Mouse (Mus musculus): Measurements from ENCODE around the gene Polr1e. TPM values are rescaled to one million over a fixed set of nuclear protein-coding genes. Genes with fewer than 3 reads are reported as not detected.
"Not testable (repeated sequence)": the region's sequence is repeated elsewhere in the genome, so short reads cannot be mapped to it uniquely, and the experiment has no call there.

Gene Polr1e
- polyA plus RNA-seq, 1 experiment from 2014 or later, result 13.7 TPM

GRCm38 (mm10) chr4:45073544-45073943 is 55.2 kb downstream of the Polr1e start:
- no peaks in the 10 kb centered on the region for H3K4me1 ChIP-seq (replicated peaks; ENCODE audit: control insufficient read depth, insufficient read depth, low read length)
- H3K36me3 ChIP-seq (ENCODE audit: control insufficient read depth, insufficient read depth), result no peaks in the 10 kb centered on the region
- no peak for ATAC-seq
- no peak for TF ChIP-seq CTCF (IDR thresholded peaks at IDR 0.05; ENCODE audit: low read depth)
- 85% methylated on average over 6 of the region's 6 CpGs for WGBS
- H3K9ac ChIP-seq (ENCODE audit: low read depth, low read length), result no peak overlapping the region
- H3K4me3 ChIP-seq (ENCODE audit: low read depth, low read length), result no peak overlapping the region
- H3K9me3 ChIP-seq (ENCODE audit: control insufficient read depth), result no peaks in the 10 kb centered on the region
- H3K4me2 ChIP-seq (replicated peaks; ENCODE audit: low read depth), result no peak overlapping the region
- H3K27ac ChIP-seq (ENCODE audit: low read depth, low read length), result no peak overlapping the region
- H3K27me3 ChIP-seq (replicated peaks; ENCODE audit: control insufficient read depth, insufficient read depth, low read length), result no peaks in the 10 kb centered on the region

- not testable (repeated sequence) for ATAC-seq; H3K9me3 ChIP-seq (ENCODE audit: control insufficient read depth); H3K27me3 ChIP-seq (replicated peaks; ENCODE audit: control insufficient read depth, insufficient read depth, low read length); H3K36me3 ChIP-seq (ENCODE audit: control insufficient read depth, insufficient read depth); H3K4me3 ChIP-seq (ENCODE audit: low read depth, low read length); H3K9ac ChIP-seq (ENCODE audit: low read depth, low read length); H3K4me2 ChIP-seq (replicated peaks; ENCODE audit: low read depth); H3K4me1 ChIP-seq (replicated peaks; ENCODE audit: control insufficient read depth, insufficient read depth, low read length); H3K27ac ChIP-seq (ENCODE audit: low read depth, low read length)
- WGBS, result 86% methylated on average over 4 of the region's 4 CpGs
Measured at GRCm38 (mm10) chr4:45081041-45081440, 62.7 kb downstream of the Polr1e start.

- Histone ChIP-seq H3K4me1 (replicated peaks; ENCODE audit: control insufficient read depth, insufficient read depth, low read length) (no peaks in the 10 kb centered on the region), H3K4me3 (ENCODE audit: low read depth, low read length) (no peak overlapping the region)
Measured at GRCm38 (mm10) chr4:45082951-45083350, 64.6 kb downstream of the Polr1e start.

GRCm38 (mm10) chr4:45083487-45083886 is 65.1 kb downstream of the Polr1e start:
- Histone ChIP-seq H3K4me1 (replicated peaks; ENCODE audit: control insufficient read depth, insufficient read depth, low read length) (no peaks in the 10 kb centered on the region), H3K4me3 (ENCODE audit: low read depth, low read length) (peak overlapping the region; percentile 85), H3K36me3 (ENCODE audit: control insufficient read depth, insufficient read depth) (no peaks in the 10 kb centered on the region), H3K9me3 (ENCODE audit: control insufficient read depth) (no peaks in the 10 kb centered on the region), H3K9ac (ENCODE audit: low read depth, low read length) (peak overlapping the region; percentile 72), H3K4me2 (replicated peaks; ENCODE audit: low read depth) (peak overlapping the region; percentile 97), H3K27ac (ENCODE audit: low read depth, low read length) (no peak overlapping the region), H3K27me3 (replicated peaks; ENCODE audit: control insufficient read depth, insufficient read depth, low read length) (no peaks in the 10 kb centered on the region)
- 15% methylated on average over 8 of the region's 8 CpGs for WGBS
- no peak for TF ChIP-seq CTCF (IDR thresholded peaks at IDR 0.05; ENCODE audit: low read depth)
- no peak for ATAC-seq

More at GRCm38 (mm10) chr4:45082951-45083350, 64.6 kb downstream of the Polr1e start:
- no peak for TF ChIP-seq CTCF (IDR thresholded peaks at IDR 0.05; ENCODE audit: low read depth)
- no peaks in the 10 kb centered on the region for H3K9me3 ChIP-seq (ENCODE audit: control insufficient read depth)
- no peaks in the 10 kb centered on the region for H3K27me3 ChIP-seq (replicated peaks; ENCODE audit: control insufficient read depth, insufficient read depth, low read length)
- no peak overlapping the region for H3K27ac ChIP-seq (ENCODE audit: low read depth, low read length)
- H3K36me3 ChIP-seq (ENCODE audit: control insufficient read depth, insufficient read depth), result no peaks in the 10 kb centered on the region
- no peak overlapping the region for H3K9ac ChIP-seq (ENCODE audit: low read depth, low read length)
- 71% methylated on average over 9 of the region's 9 CpGs for WGBS
- 0 out of 2 replicates have a peak overlapping the region, but pooled peaks have one; percentile 97 for H3K4me2 ChIP-seq (replicated peaks; ENCODE audit: low read depth)
- no peak for ATAC-seq

- no peaks in the 10 kb centered on the region for H3K36me3 ChIP-seq (ENCODE audit: control insufficient read depth, insufficient read depth)
- H3K4me3 ChIP-seq (ENCODE audit: low read depth, low read length), result peak within 1 kb of the TSS; percentile 85
- TF ChIP-seq CTCF (IDR thresholded peaks at IDR 0.05; ENCODE audit: low read depth), result no peak
- H3K9ac ChIP-seq (ENCODE audit: low read depth, low read length), result peak within 1 kb of the TSS; percentile 72
- peak within 1 kb of the TSS; percentile 60 for H3K27ac ChIP-seq (ENCODE audit: low read depth, low read length)
- H3K27me3 ChIP-seq (replicated peaks; ENCODE audit: control insufficient read depth, insufficient read depth, low read length), result no peaks in the 10 kb centered on the region
- under 1% methylated on average over 77 of the region's 77 CpGs for WGBS
- no peaks in the 10 kb centered on the region for H3K9me3 ChIP-seq (ENCODE audit: control insufficient read depth)
- H3K4me2 ChIP-seq (replicated peaks; ENCODE audit: low read depth), result peak within 1 kb of the TSS; percentile 97
- no peaks in the 10 kb centered on the region for H3K4me1 ChIP-seq (replicated peaks; ENCODE audit: control insufficient read depth, insufficient read depth, low read length)
- peak; percentile 92 for ATAC-seq
Measured at GRCm38 (mm10) chr4:45084021-45084894, 65.9 kb downstream of the Polr1e start, which contains the start of gene Fbxo10. Gene Fbxo10 (minus strand): TSS chr4:45084604.

GRCm38 (mm10) chr4:45084895-45085290 is 66.5 kb downstream of the Polr1e start:
- ATAC-seq, result no peak
- Histone ChIP-seq H3K27me3 (replicated peaks; ENCODE audit: control insufficient read depth, insufficient read depth, low read length) (no peaks in the 10 kb centered on the region), H3K4me1 (replicated peaks; ENCODE audit: control insufficient read depth, insufficient read depth, low read length) (no peaks in the 10 kb centered on the region), H3K36me3 (ENCODE audit: control insufficient read depth, insufficient read depth) (no peaks in the 10 kb centered on the region), H3K9ac (ENCODE audit: low read depth, low read length) (no peak overlapping the region), H3K9me3 (ENCODE audit: control insufficient read depth) (no peaks in the 10 kb centered on the region), H3K4me3 (ENCODE audit: low read depth, low read length) (peak overlapping the region; percentile 85), H3K27ac (ENCODE audit: low read depth, low read length) (no peak overlapping the region; the same call in 1 of the 2 replicates), H3K4me2 (replicated peaks; ENCODE audit: low read depth) (peak overlapping the region; percentile 97)
- WGBS, result 42% methylated on average over 8 of the region's 8 CpGs
- TF ChIP-seq CTCF (IDR thresholded peaks at IDR 0.05; ENCODE audit: low read depth), result no peak

Other genes starting within 250 kb of the Polr1e start
- gene Grhpr, start 37.2 kb upstream of the Polr1e start, polyA plus RNA-seq (2015; fragmentation: Nextera tagmentation; extraction: Ambion mirVana), result 121 and 133 TPM in 2 replicates
- gene Zbtb5, start 6.2 kb upstream of the Polr1e start, polyA plus RNA-seq (2015; fragmentation: Nextera tagmentation; extraction: Ambion mirVana), result 8.5 TPM in 2 replicates
- gene Fbxo10, start 66.0 kb downstream of the Polr1e start, polyA plus RNA-seq (2015; fragmentation: Nextera tagmentation; extraction: Ambion mirVana), result 2.4 and 2.6 TPM in 2 replicates
- 256 and 274 TPM in 2 replicates for gene Tomm5, start 89.5 kb downstream of the Polr1e start, polyA plus RNA-seq (2015; fragmentation: Nextera tagmentation; extraction: Ambion mirVana)
- gene Frmpd1, start 166.3 kb downstream of the Polr1e start, polyA plus RNA-seq (2015; fragmentation: Nextera tagmentation; extraction: Ambion mirVana), result 0.18 and 0.20 TPM in 2 replicates

Data from intestine, postnatal 0 days (tissue).